Mouse (Mus musculus) E14TG2a.4 (cell line): ENCODE results near the gene Olfr154.

Source experiments
- CTCF ChIP-seq: conservative IDR thresholded peaks from 2 replicates; pipeline ENCODE4 v1.5.1; 2014; ENCODE audit warnings: low read length
- NANOG ChIP-seq: IDR thresholded peaks from 2 replicates; pipeline ENCODE4 v1.6.1; 2014; ENCODE audit warnings: borderline replicate concordance, low read length, mixed read lengths
- POU5F1 ChIP-seq: IDR thresholded peaks from 2 replicates; pipeline ENCODE4 v1.6.1; 2014; ENCODE audit warnings: low read length, borderline replicate concordance

DNA sequence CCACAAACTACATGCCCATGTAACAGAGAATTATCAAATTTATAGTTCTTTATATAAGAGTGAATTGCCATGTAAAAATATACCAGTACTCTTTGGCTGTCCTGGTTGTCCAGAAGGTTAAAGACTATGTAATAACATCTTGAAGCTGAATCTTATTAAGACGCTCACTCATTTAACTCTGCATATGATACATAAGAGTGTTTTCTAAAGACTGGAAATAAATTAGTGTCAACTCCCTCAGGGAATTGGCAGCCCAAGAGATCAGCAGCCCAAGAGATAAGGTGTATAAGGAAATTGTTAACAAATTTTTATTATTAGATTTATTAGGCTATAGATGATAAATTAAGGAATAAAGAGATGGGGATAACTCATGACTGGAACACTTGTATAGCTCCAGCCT lies 13.7 kb downstream of the Olfr154 start, which contains the start of gene Olfr1002:
- TF ChIP-seq CTCF (no peak), POU5F1 (no peak), NANOG (no peak)
